Mouse (Mus musculus): ENCODE measurements around the gene Zfp987.
"Not testable (repeated sequence)": the region's sequence is repeated elsewhere in the genome, so short reads cannot be mapped to it uniquely, and the experiment has no call there.

Gene Zfp987

DNA sequence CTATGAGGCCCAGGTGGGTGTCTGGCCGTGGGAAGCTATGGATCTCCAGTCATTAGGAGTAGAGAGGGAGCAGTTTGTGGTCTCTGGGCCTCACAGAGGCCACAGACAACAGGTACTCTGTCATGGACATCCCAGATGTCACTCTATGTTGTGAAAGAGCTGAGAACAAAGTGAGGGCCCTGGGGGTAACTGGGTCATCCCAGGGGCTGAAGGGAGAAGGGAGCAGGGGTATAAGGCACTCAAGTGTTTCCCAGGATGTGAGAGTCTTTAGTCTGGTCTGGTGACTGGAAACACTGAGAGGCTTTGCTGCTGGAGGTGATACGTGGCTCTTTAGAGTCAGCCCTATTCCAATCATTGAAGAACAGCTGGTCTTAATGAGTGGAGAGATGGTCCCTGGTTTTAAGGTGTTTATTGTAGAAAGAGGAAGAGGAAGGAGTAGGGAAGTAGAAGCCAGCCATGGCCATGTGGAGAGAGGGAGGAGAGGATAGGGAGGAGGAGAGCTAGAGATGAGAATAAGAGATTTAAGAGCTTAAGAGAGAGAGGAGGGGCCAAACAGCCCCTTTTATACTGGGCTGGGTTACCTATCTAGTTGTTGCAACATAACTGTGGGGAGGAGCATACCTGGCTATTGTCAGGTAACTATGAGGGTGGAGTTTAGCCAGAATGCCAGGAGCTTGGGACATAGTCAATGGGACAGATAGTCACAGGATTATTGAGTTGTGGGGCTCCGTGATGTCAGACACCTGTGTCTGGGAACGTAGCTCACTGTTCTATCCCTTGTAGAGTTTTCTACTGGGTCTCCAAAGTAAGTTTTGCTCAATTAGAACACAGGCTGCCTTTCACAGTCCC, 76.5 kb downstream of the Zfp987 start:
- DNase-seq (ENCODE audit: low spot score): not testable (repeated sequence)
